ENCODE assay signal across 11 mouse cellular contexts in genomic region chr13:3743692-3744457, GRCm38 (mm10).
A peak's percentile ranks its signal among the peaks of the same experiment; 100 is the strongest.
DNase-seq lines count a peak whose midpoint lies in the region; ATAC-seq and TF ChIP-seq lines count a peak whose summit lies in the region.
"Had no signal": no experiment of that assay in that cellular context is flagged by ENCODE, and none has a peak within 500 bp of the region (broad histone marks: within the 10 kb centered on the region; RNA-seq: fewer than 3 reads in every experiment).

No protein-coding gene starts in this region.

- no peak overlapping the region for H3K4me2 ChIP-seq in lung, embryonic 14.5 days
- H3K4me2 ChIP-seq in embryonic facial prominence, embryonic 12.5 days (replicated peaks), result no peak overlapping the region
- no peak overlapping the region for H3K4me2 ChIP-seq in stomach, postnatal 0 days (replicated peaks; ENCODE audit: low read depth)
- H3K4me2 ChIP-seq: neural tube, embryonic 12.5 days had no signal

- H3K4me3 ChIP-seq in lung, embryonic 14.5 days (ENCODE audit: low read depth, low read length), result no peak overlapping the region
- no peak overlapping the region for H3K4me3 ChIP-seq in embryonic facial prominence, embryonic 12.5 days
- H3K4me3 ChIP-seq in stomach, postnatal 0 days (ENCODE audit: low read depth, low read length), result no peak overlapping the region
- H3K4me3 ChIP-seq: neural tube, embryonic 12.5 days had no signal

- no peak for ATAC-seq in lung, embryonic 14.5 days (ENCODE audit: insufficient read depth)
- no peak for ATAC-seq in embryonic facial prominence, embryonic 12.5 days (ENCODE audit: insufficient number of reproducible peaks, insufficient read depth, low FRiP score, low TSS enrichment)
- peak; percentile 90 for ATAC-seq in stomach, postnatal 0 days (ENCODE audit: low FRiP score, low TSS enrichment)

- 83% methylated on average over 6 of the region's 6 CpGs for WGBS in lung, embryonic 14.5 days
- 86% methylated on average over 6 of the region's 6 CpGs for WGBS in embryonic facial prominence, embryonic 12.5 days
- 78% methylated on average over 6 of the region's 6 CpGs for WGBS in stomach, postnatal 0 days

- H3K9me3 ChIP-seq in lung, embryonic 14.5 days (ENCODE audit: low read depth, low read length), result no peaks in the 10 kb centered on the region
- no peaks in the 10 kb centered on the region for H3K9me3 ChIP-seq in embryonic facial prominence, embryonic 12.5 days
- H3K9me3 ChIP-seq in stomach, postnatal 0 days (ENCODE audit: control insufficient read depth, low read length), result no peaks in the 10 kb centered on the region
- H3K9me3 ChIP-seq: neural tube, embryonic 12.5 days had no signal

- peak overlapping the region; percentile 30; the same call in 1 of the 2 replicates for H3K27ac ChIP-seq in lung, embryonic 14.5 days (ENCODE audit: low read depth)
- H3K27ac ChIP-seq in embryonic facial prominence, embryonic 12.5 days, result peak overlapping the region; percentile 98
- H3K27ac ChIP-seq in stomach, postnatal 0 days (replicated peaks), result peak overlapping the region; percentile 65
- H3K27ac ChIP-seq: macrophage; neural tube, embryonic 12.5 days had no signal

- no peak overlapping the region for H3K9ac ChIP-seq in lung, embryonic 14.5 days
- no peak overlapping the region for H3K9ac ChIP-seq in embryonic facial prominence, embryonic 12.5 days
- no peak overlapping the region for H3K9ac ChIP-seq in stomach, postnatal 0 days (ENCODE audit: low read length)
- H3K9ac ChIP-seq: neural tube, embryonic 12.5 days had no signal

- no peak for DNase-seq in lung, embryonic 14.5 days
- no peak for DNase-seq in lung, postnatal 4 days
- DNase-seq in kidney, postnatal 36 days, result peak; percentile 58 to 82
- peak; percentile 60 for DNase-seq in stomach, postnatal 0 days (ENCODE audit: low spot score)
- DNase-seq in cerebellum, postnatal 4 days (ENCODE audit: low spot score in 2 of 2), result no peak
- DNase-seq in left cerebral cortex, postnatal 25 days (ENCODE audit: low spot score in 2 of 2), result no peak
- DNase-seq: right cerebral cortex, postnatal 4 days; thymus, postnatal 4 days had no signal

- no peaks in the 10 kb centered on the region for H3K36me3 ChIP-seq in lung, embryonic 14.5 days (ENCODE audit: insufficient read depth)
- no peaks in the 10 kb centered on the region for H3K36me3 ChIP-seq in embryonic facial prominence, embryonic 12.5 days
- H3K36me3 ChIP-seq in stomach, postnatal 0 days (ENCODE audit: control insufficient read depth, insufficient read depth, low read length), result no peaks in the 10 kb centered on the region
- H3K36me3 ChIP-seq: neural tube, embryonic 12.5 days had no signal

- no peaks in the 10 kb centered on the region for H3K27me3 ChIP-seq in lung, embryonic 14.5 days (ENCODE audit: insufficient read depth, low read length)
- no peaks in the 10 kb centered on the region for H3K27me3 ChIP-seq in embryonic facial prominence, embryonic 12.5 days
- H3K27me3 ChIP-seq in stomach, postnatal 0 days (ENCODE audit: control insufficient read depth, insufficient read depth, low read length), result no peaks in the 10 kb centered on the region
- H3K27me3 ChIP-seq: neural tube, embryonic 12.5 days had no signal

- H3K4me1 ChIP-seq in lung, embryonic 14.5 days (ENCODE audit: insufficient read depth), result peaks cover 26% of the 10 kb centered on the region
- peaks cover 47% of the 10 kb centered on the region for H3K4me1 ChIP-seq in embryonic facial prominence, embryonic 12.5 days
- H3K4me1 ChIP-seq in stomach, postnatal 0 days (replicated peaks; ENCODE audit: control insufficient read depth, insufficient read depth), result peaks cover 8% of the 10 kb centered on the region

- intact Hi-C loops in left cerebral cortex, postnatal 25 days (cut with DNase I), result no loop called here

- no peak for TF ChIP-seq EP300 in stomach, postnatal 0 days (optimal IDR thresholded peaks at IDR 0.05)

- TF ChIP-seq CTCF in lung, embryonic 14.5 days (IDR thresholded peaks at IDR 0.05; ENCODE audit: low read depth), result no peak
- no peak for TF ChIP-seq CTCF in stomach, postnatal 0 days (IDR thresholded peaks at IDR 0.05; ENCODE audit: low read depth)

Comparison
In these comparisons a context has a peak if more than half of its experiments do, and no peak if none do; other contexts are left out.
1. DNase-seq: peak in kidney, postnatal 36 days (2 of 2) and stomach, postnatal 0 days (single experiment); none in lung, embryonic 14.5 days (single experiment), lung, postnatal 4 days (0 of 2), cerebellum, postnatal 4 days (0 of 2) and left cerebral cortex, postnatal 25 days (0 of 2).
2. H3K27ac ChIP-seq: peak in every context shown above with its lines; median percentile 98 in embryonic facial prominence, embryonic 12.5 days; 65 in stomach, postnatal 0 days; 30 in lung, embryonic 14.5 days.